Mouse (Mus musculus): ENCODE measurements around the gene Tmem106b. TPM values are rescaled to one million over a fixed set of nuclear protein-coding genes. Genes with fewer than 3 reads are reported as not detected.

Gene Tmem106b
- 137 TPM for polyA plus RNA-seq (2021)

- ChIA-PET CTCF (interaction anchor here (1.0 to 1.4 kb wide), 3 partner anchors 17 to 19 kb away, joined by 3 to 4 read pairs (median 3); no protein-coding TSS in a partner anchor), POLR2A (interaction anchor here (0.6 to 1.6 kb wide), 3 partner anchors 12 to 808 kb away, joined by 3 to 7 read pairs (median 4); no protein-coding TSS in a partner anchor)
- H3K27me3 ChIP-seq, result no peaks in the 10 kb centered on the region
- ATAC-seq (peak; percentile 95), DNase-seq (ENCODE audit: low read depth, low spot score) (peak; percentile 80)
- in situ Hi-C loops (cut with MboI; ENCODE audit: low pct_unique_long_range_greater_than_20kb), result loop anchor here (25.0 kb wide), 2 partner anchors 543 to 1157 kb away; partner anchors contain the start of genes Ndufa4, Phf14 and Tmem168
- TF ChIP-seq CTCF (IDR thresholded peaks at IDR 0.05), result no peak
Observed at GRCm38 (mm10) chr6:13069302-13070146, at the start of gene Tmem106b. Gene Tmem106b (plus strand): TSS chr6:13069759.

- DNase-seq (ENCODE audit: low read depth, low spot score) (no peak), ATAC-seq (no peak)
- ChIA-PET CTCF (no interaction called here), POLR2A (interaction anchor here (0.6 kb wide), 1 partner anchor 636 kb away, joined by 3 read pairs; no protein-coding TSS in a partner anchor)
- no peaks in the 10 kb centered on the region for H3K27me3 ChIP-seq
- no peak for TF ChIP-seq CTCF (IDR thresholded peaks at IDR 0.05)
- in situ Hi-C loops (cut with MboI; ENCODE audit: low pct_unique_long_range_greater_than_20kb), result no loop called here
Observed at GRCm38 (mm10) chr6:13021245-13022100, 48.1 kb upstream of the Tmem106b start.

GRCm38 (mm10) chr6:13030558-13030957 lies 39.0 kb upstream of the Tmem106b start:
- CTCF ChIA-PET, result interaction anchor here (1.8 to 2.1 kb wide), 2 partner anchors 12 to 679 kb away, joined by 5 to 7 read pairs; no protein-coding TSS in a partner anchor
- POLR2A ChIA-PET, result no interaction called here
- in situ Hi-C loops (cut with MboI; ENCODE audit: low pct_unique_long_range_greater_than_20kb), result loop anchor here (10.0 kb wide), 1 partner anchor 676 kb away; no protein-coding TSS in a partner anchor
- DNase-seq (ENCODE audit: low read depth, low spot score) (no peak), ATAC-seq (peak; percentile 67)
- no peaks in the 10 kb centered on the region for H3K27me3 ChIP-seq
- no peak for TF ChIP-seq CTCF (IDR thresholded peaks at IDR 0.05)

GRCm38 (mm10) chr6:13030961-13031360 lies 38.6 kb upstream of the Tmem106b start:
- peak; percentile 92 for ATAC-seq
- POLR2A ChIA-PET, result no interaction called here
- CTCF ChIA-PET, result interaction anchor here (1.8 to 2.1 kb wide), 2 partner anchors 12 to 680 kb away, joined by 5 to 7 read pairs; no protein-coding TSS in a partner anchor
- TF ChIP-seq CTCF (IDR thresholded peaks at IDR 0.05), result peak; percentile 78
- H3K27me3 ChIP-seq, result no peaks in the 10 kb centered on the region
- DNase-seq (ENCODE audit: low read depth, low spot score), result no peak
- in situ Hi-C loops (cut with MboI; ENCODE audit: low pct_unique_long_range_greater_than_20kb), result loop anchor here (10.0 kb wide), 1 partner anchor 676 kb away; no protein-coding TSS in a partner anchor

GRCm38 (mm10) chr6:13052408-13053200 lies 17.0 kb upstream of the Tmem106b start:
- in situ Hi-C loops (cut with MboI; ENCODE audit: low pct_unique_long_range_greater_than_20kb), result loop anchor here (25.0 kb wide), 2 partner anchors 560 to 1140 kb away; partner anchors contain the start of genes Ndufa4, Phf14 and Tmem168
- TF ChIP-seq CTCF (IDR thresholded peaks at IDR 0.05), result no peak
- ChIA-PET CTCF (interaction anchor here (1.0 to 1.5 kb wide), 2 partner anchors 9 to 17 kb away, joined by 3 read pairs; partner anchors contain the start of gene Tmem106b), POLR2A (interaction anchor here (1.6 kb wide), 1 partner anchor 18 kb away, joined by 7 read pairs; the partner anchor contains the start of gene Tmem106b)
- ATAC-seq (peak; percentile 89), DNase-seq (ENCODE audit: low read depth, low spot score) (peak; percentile 77)
- H3K27me3 ChIP-seq, result no peaks in the 10 kb centered on the region

GRCm38 (mm10) chr6:13061276-13062039 lies 8.1 kb upstream of the Tmem106b start:
- no peaks in the 10 kb centered on the region for H3K27me3 ChIP-seq
- in situ Hi-C loops (cut with MboI; ENCODE audit: low pct_unique_long_range_greater_than_20kb), result loop anchor here (25.0 kb wide), 2 partner anchors 551 to 1149 kb away; partner anchors contain the start of genes Ndufa4, Phf14 and Tmem168
- no peak for TF ChIP-seq CTCF (IDR thresholded peaks at IDR 0.05)
- DNase-seq (ENCODE audit: low read depth, low spot score), result no peak
- POLR2A ChIA-PET, result no interaction called here
- CTCF ChIA-PET, result interaction anchor here (1.0 to 1.6 kb wide), 2 partner anchors 9 to 86 kb away, joined by 3 read pairs; no protein-coding TSS in a partner anchor
- no peak for ATAC-seq

GRCm38 (mm10) chr6:13062063-13062462 lies 7.5 kb upstream of the Tmem106b start:
- CTCF ChIA-PET, result interaction anchor here (1.0 to 2.8 kb wide), 3 partner anchors 8 to 85 kb away, joined by 3 to 10 read pairs (median 3); no protein-coding TSS in a partner anchor
- ATAC-seq (no peak), DNase-seq (ENCODE audit: low read depth, low spot score) (no peak)
- TF ChIP-seq CTCF (IDR thresholded peaks at IDR 0.05), result no peak
- H3K27me3 ChIP-seq, result no peaks in the 10 kb centered on the region
- POLR2A ChIA-PET, result no interaction called here
- in situ Hi-C loops (cut with MboI; ENCODE audit: low pct_unique_long_range_greater_than_20kb), result loop anchor here (25.0 kb wide), 2 partner anchors 550 to 1150 kb away; partner anchors contain the start of genes Ndufa4, Phf14 and Tmem168

GRCm38 (mm10) chr6:13062691-13063255 lies 6.8 kb upstream of the Tmem106b start:
- ATAC-seq, result no peak
- H3K27me3 ChIP-seq, result no peaks in the 10 kb centered on the region
- TF ChIP-seq CTCF (IDR thresholded peaks at IDR 0.05), result no peak
- no peak for DNase-seq (ENCODE audit: low read depth, low spot score)
- ChIA-PET POLR2A (no interaction called here), CTCF (interaction anchor here (1.6 to 2.8 kb wide), 2 partner anchors 8 to 85 kb away, joined by 3 to 10 read pairs; no protein-coding TSS in a partner anchor)
- in situ Hi-C loops (cut with MboI; ENCODE audit: low pct_unique_long_range_greater_than_20kb), result loop anchor here (25.0 kb wide), 2 partner anchors 550 to 1150 kb away; partner anchors contain the start of genes Ndufa4, Phf14 and Tmem168
